Mouse (Mus musculus): ENCODE measurements around the gene Tnfaip8l3. TPM values are rescaled to one million over a fixed set of nuclear protein-coding genes. Genes with fewer than 3 reads are reported as not detected.

Gene Tnfaip8l3
- 0.13 and 0.20 TPM in 2 replicates for polyA plus RNA-seq (2011; ENCODE audit: insufficient read depth, insufficient read length, low read depth, missing spikeins)

DNA sequence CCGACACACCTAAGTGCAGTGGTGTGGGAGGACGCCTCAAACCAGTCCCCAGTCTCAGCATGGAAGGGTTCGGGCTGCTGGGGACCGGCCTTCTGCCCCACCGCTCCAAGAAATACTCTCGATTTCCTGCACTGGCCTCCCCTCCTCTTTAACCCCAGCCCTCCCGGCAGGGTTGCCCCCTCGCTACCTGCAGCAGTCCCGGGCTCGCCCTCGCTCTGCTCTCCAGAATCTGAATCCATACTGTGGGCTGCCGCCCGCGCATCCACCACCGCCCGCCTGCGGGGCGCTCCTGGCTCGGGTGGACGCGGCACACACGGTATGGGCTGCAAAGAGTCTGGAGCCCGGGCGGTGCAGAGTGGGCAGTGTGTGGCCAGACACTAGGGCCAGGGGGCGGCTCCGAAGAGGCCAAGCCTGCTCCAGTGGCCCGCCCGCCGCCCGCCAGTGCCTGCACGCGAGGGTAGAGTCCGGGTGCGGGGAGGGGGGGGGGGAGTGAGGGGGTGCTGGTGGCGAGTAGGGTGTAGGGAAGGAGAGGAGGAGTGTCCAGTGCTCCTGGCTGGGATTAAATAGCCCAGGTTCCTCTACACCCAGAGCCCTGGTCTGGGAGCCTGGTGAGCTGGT lies at the start of gene Tnfaip8l3:
Tnfaip8l3 (minus strand) TSS at position 357 of the 618 bp plus-strand sequence.
- Histone ChIP-seq H3K4me1 (ENCODE audit: control insufficient read depth, insufficient read depth, low read length) (no peaks in the 10 kb centered on the region), H3K4me3 (ENCODE audit: low read depth, low read length) (peak within 1 kb of the TSS; percentile 73), H3K9me3 (replicated peaks; ENCODE audit: control insufficient read depth, insufficient read depth, low read length, poor library complexity, severe bottlenecking) (no peaks in the 10 kb centered on the region), H3K36me3 (ENCODE audit: control insufficient read depth, insufficient read depth, low read length, poor library complexity, severe bottlenecking) (no peaks in the 10 kb centered on the region), H3K27me3 (ENCODE audit: control insufficient read depth, insufficient read depth, low read length, poor library complexity, severe bottlenecking) (peaks cover 2% of the 10 kb centered on the region; the same call in 1 of the 2 replicates), H3K27ac (ENCODE audit: insufficient read depth, low read length) (no peak within 1 kb of the TSS), H3K9ac (ENCODE audit: low read depth, poor library complexity, severe bottlenecking) (peak within 1 kb of the TSS; percentile 51)
- TF ChIP-seq CTCF (IDR thresholded peaks at IDR 0.05; ENCODE audit: low read depth, low read length) (no peak), POLR2A (IDR thresholded peaks at IDR 0.05; ENCODE audit: insufficient read depth, low read length) (no peak), EP300 (IDR thresholded peaks at IDR 0.05; ENCODE audit: insufficient read depth, low read depth, low read length) (no peak)

- no peak overlapping the region for H3K9ac ChIP-seq (ENCODE audit: low read depth, poor library complexity, severe bottlenecking)
- no peaks in the 10 kb centered on the region for H3K4me1 ChIP-seq (ENCODE audit: control insufficient read depth, insufficient read depth, low read length)
Measured at GRCm38 (mm10) chr9:54112726-54113125, 44.5 kb upstream of the Tnfaip8l3 start.

DNA sequence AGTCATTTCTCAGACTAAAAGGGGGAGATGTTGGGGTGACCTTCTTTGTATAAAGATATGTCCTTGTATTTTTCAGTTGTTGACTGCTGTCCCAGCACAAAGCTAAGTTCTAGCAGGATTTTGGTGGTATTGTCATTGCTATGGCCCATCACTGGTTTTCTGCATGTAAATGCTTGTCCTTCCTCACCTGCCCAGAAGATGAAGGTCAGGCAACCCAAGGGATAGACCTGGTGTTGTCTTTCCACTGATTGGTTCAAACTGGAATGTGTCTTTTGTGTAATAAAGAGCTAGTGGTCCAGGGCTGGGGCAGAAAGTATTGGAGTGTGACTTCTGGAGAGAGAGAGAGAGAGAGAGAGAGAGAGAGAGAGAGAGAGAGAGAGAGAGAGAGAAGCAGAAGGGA lies 30.4 kb upstream of the Tnfaip8l3 start:
- H3K9ac ChIP-seq (ENCODE audit: low read depth, poor library complexity, severe bottlenecking): no peak overlapping the region
- TF ChIP-seq CTCF (IDR thresholded peaks at IDR 0.05; ENCODE audit: low read depth, low read length) (no peak), EP300 (IDR thresholded peaks at IDR 0.05; ENCODE audit: insufficient read depth, low read depth, low read length) (peak; percentile 31; the same call in 1 of the 2 replicates)
- no peaks in the 10 kb centered on the region for H3K36me3 ChIP-seq (ENCODE audit: control insufficient read depth, insufficient read depth, low read length, poor library complexity, severe bottlenecking)
- peak overlapping the region; percentile 41; the same call in 1 of the 2 replicates for H3K27ac ChIP-seq (ENCODE audit: insufficient read depth, low read length)
- no peaks in the 10 kb centered on the region for H3K9me3 ChIP-seq (replicated peaks; ENCODE audit: control insufficient read depth, insufficient read depth, low read length, poor library complexity, severe bottlenecking)
- H3K27me3 ChIP-seq (ENCODE audit: control insufficient read depth, insufficient read depth, low read length, poor library complexity, severe bottlenecking): no peaks in the 10 kb centered on the region
- H3K4me1 ChIP-seq (ENCODE audit: control insufficient read depth, insufficient read depth, low read length): peaks cover 1% of the 10 kb centered on the region
- H3K4me3 ChIP-seq (ENCODE audit: low read depth, low read length): no peak overlapping the region

More at GRCm38 (mm10) chr9:54112726-54113125, 44.5 kb upstream of the Tnfaip8l3 start:
- Histone ChIP-seq H3K9me3 (replicated peaks; ENCODE audit: control insufficient read depth, insufficient read depth, low read length, poor library complexity, severe bottlenecking) (peaks cover 9% of the 10 kb centered on the region), H3K27me3 (ENCODE audit: control insufficient read depth, insufficient read depth, low read length, poor library complexity, severe bottlenecking) (no peaks in the 10 kb centered on the region), H3K4me3 (ENCODE audit: low read depth, low read length) (no peak overlapping the region), H3K36me3 (ENCODE audit: control insufficient read depth, insufficient read depth, low read length, poor library complexity, severe bottlenecking) (no peaks in the 10 kb centered on the region), H3K27ac (ENCODE audit: insufficient read depth, low read length) (no peak overlapping the region)
- TF ChIP-seq EP300 (IDR thresholded peaks at IDR 0.05; ENCODE audit: insufficient read depth, low read depth, low read length): no peak
- no peak for TF ChIP-seq CTCF (IDR thresholded peaks at IDR 0.05; ENCODE audit: low read depth, low read length)
- TF ChIP-seq POLR2A (IDR thresholded peaks at IDR 0.05; ENCODE audit: insufficient read depth, low read length): no peak

GRCm38 (mm10) chr9:54097091-54097490 lies 28.9 kb upstream of the Tnfaip8l3 start:
- TF ChIP-seq CTCF (IDR thresholded peaks at IDR 0.05; ENCODE audit: low read depth, low read length) (no peak), POLR2A (IDR thresholded peaks at IDR 0.05; ENCODE audit: insufficient read depth, low read length) (no peak)
- Histone ChIP-seq H3K27me3 (ENCODE audit: control insufficient read depth, insufficient read depth, low read length, poor library complexity, severe bottlenecking) (no peaks in the 10 kb centered on the region), H3K4me3 (ENCODE audit: low read depth, low read length) (no peak overlapping the region), H3K4me1 (ENCODE audit: control insufficient read depth, insufficient read depth, low read length) (peaks cover 1% of the 10 kb centered on the region), H3K36me3 (ENCODE audit: control insufficient read depth, insufficient read depth, low read length, poor library complexity, severe bottlenecking) (no peaks in the 10 kb centered on the region), H3K9ac (ENCODE audit: low read depth, poor library complexity, severe bottlenecking) (no peak overlapping the region), H3K9me3 (replicated peaks; ENCODE audit: control insufficient read depth, insufficient read depth, low read length, poor library complexity, severe bottlenecking) (no peaks in the 10 kb centered on the region), H3K27ac (ENCODE audit: insufficient read depth, low read length) (no peak overlapping the region)

- Histone ChIP-seq H3K9ac (ENCODE audit: low read depth, poor library complexity, severe bottlenecking) (no peak overlapping the region), H3K4me3 (ENCODE audit: low read depth, low read length) (no peak overlapping the region), H3K36me3 (ENCODE audit: control insufficient read depth, insufficient read depth, low read length, poor library complexity, severe bottlenecking) (no peaks in the 10 kb centered on the region), H3K27me3 (ENCODE audit: control insufficient read depth, insufficient read depth, low read length, poor library complexity, severe bottlenecking) (no peaks in the 10 kb centered on the region), H3K9me3 (replicated peaks; ENCODE audit: control insufficient read depth, insufficient read depth, low read length, poor library complexity, severe bottlenecking) (no peaks in the 10 kb centered on the region), H3K4me1 (ENCODE audit: control insufficient read depth, insufficient read depth, low read length) (no peaks in the 10 kb centered on the region), H3K27ac (ENCODE audit: insufficient read depth, low read length) (no peak overlapping the region)
- TF ChIP-seq CTCF (IDR thresholded peaks at IDR 0.05; ENCODE audit: low read depth, low read length): no peak
Measured at GRCm38 (mm10) chr9:54084245-54084644, 16.1 kb upstream of the Tnfaip8l3 start.

DNA sequence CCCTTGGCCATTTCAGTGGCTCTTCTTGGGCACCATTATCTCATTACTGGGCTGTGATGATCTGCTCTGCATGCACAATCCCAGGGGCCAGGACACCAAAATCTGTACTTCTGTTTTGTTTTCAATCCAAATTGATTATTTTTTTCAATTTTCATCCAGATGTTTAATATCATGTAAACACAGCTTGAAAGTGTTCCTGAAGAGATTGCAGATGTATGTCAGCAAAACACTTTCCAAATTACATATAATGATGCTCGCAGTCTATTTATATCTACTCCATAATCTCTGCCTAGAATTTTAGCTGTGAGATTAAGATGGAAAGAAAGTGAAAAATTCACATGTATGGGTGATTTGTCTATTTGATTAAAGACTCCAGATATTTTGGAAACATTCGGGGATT lies 9.6 kb upstream of the Tnfaip8l3 start:
- no peak overlapping the region for H3K27ac ChIP-seq (ENCODE audit: insufficient read depth, low read length)
- no peak overlapping the region for H3K4me3 ChIP-seq (ENCODE audit: low read depth, low read length)
- no peak overlapping the region for H3K9ac ChIP-seq (ENCODE audit: low read depth, poor library complexity, severe bottlenecking)
- no peak for TF ChIP-seq POLR2A (IDR thresholded peaks at IDR 0.05; ENCODE audit: insufficient read depth, low read length)
- no peaks in the 10 kb centered on the region for H3K36me3 ChIP-seq (ENCODE audit: control insufficient read depth, insufficient read depth, low read length, poor library complexity, severe bottlenecking)
- H3K27me3 ChIP-seq (ENCODE audit: control insufficient read depth, insufficient read depth, low read length, poor library complexity, severe bottlenecking): no peaks in the 10 kb centered on the region
- H3K9me3 ChIP-seq (replicated peaks; ENCODE audit: control insufficient read depth, insufficient read depth, low read length, poor library complexity, severe bottlenecking): peaks cover 2% of the 10 kb centered on the region; the same call in 1 of the 2 replicates
- H3K4me1 ChIP-seq (ENCODE audit: control insufficient read depth, insufficient read depth, low read length): no peaks in the 10 kb centered on the region

All from ES-Bruce4 (cell line).